Mouse (Mus musculus) adrenal gland (tissue): ENCODE data around the gene Snx1.

Source experiments
- intact Hi-C: fragments of 180-260 bp; cut with DNase I; formaldehyde crosslinking; loops from one replicate; pipeline ENCODE4 v1.15.1; 2025

The Snx1 gene

DNA sequence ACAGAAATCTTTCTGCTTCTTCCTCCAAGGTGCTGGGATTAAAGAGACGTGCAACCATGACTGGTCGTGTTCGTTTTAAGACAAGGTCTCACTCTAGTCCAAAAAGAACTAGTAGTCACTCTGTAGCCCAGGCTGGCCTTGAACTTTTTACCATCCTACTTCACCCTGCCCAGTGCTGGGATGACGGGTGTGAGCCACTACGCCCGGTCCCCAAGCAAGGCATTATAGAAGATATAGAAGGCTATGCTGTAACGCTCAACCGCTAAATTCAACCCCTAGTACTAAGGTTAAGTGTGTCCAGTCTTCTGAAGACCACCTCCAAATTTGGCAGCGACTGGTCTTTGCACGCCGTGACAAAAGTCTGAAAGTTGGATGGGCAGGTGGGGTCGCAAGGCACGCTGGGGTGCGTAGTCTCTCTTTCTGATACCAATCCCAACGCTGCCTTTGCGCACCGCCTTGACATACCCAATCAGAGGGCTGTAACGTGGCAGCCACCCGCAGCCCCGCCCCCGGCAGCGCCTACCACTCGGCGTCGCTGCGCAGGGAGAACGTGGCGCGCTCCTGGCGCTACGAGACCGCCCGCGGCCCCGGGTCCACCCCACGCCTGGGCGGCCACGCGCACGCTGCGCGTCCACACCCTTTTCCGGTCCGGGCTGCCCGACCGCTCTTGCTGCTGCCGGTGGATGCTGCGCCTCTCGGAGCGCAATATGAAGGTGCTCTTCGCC, 66.6 kb downstream of the Snx1 start, which contains the start of gene Ppib:
Gene Ppib (plus strand): TSS at position 640 of the 725 bp plus-strand sequence.
- intact Hi-C loops: no loop called here

DNA sequence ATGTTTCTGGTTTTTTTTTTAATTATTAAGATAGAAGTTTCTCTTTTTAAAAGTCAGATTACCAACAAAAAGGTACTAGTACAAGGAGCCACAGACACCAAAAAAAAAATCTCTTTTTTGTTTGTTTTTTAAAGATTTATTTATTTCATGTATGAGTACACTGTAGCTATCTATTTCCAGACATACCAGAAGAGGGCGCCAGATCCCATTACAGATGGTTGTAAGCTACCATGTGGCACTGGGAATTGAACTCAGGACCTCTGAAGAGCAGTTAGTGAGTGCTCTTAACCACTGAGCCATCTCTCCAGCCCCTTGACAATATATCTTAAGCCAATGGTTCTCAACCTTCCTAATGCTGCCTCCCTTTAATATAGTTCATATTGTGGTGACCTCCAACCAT, 72.8 kb downstream of the Snx1 start:
- intact Hi-C loops: no loop called here

DNA sequence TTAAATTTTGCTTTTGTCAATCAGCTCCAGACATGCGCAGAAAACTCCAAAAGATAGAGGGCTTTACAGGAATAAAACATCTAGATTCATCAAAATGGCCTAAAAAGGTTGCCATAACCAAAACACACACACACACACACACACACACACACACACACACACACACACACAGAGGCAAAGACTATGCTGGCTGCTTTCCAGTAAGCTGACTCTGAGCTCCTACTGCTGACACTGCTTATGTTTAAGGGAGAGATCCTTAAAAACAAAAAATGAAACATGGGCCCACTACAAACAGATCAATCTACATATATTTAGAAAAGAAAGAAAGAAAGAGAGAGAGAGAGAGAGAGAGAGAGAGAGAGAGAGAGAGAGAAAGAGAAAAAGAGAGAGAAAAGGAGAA, 73.7 kb downstream of the Snx1 start:
- intact Hi-C loops: no loop called here

DNA sequence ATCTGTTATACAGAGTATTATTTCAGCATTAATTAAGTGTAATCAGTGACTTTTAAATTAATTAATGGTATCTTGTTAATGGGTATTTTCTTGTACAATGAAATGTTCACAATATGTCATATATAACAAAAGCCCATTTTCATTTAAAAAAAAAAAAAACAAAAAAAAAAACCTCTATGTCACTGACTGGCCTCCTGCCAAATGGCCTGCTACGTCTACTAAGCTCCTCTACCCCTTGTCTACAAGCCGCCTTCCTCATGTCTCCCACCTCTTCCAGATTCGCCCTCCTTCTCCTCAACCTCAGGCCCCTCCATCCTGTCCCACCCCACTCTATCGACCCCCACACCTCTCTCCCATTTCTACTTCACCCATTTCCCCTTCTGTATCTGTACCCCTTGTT, 74.9 kb downstream of the Snx1 start:
- intact Hi-C loops: no loop called here

DNA sequence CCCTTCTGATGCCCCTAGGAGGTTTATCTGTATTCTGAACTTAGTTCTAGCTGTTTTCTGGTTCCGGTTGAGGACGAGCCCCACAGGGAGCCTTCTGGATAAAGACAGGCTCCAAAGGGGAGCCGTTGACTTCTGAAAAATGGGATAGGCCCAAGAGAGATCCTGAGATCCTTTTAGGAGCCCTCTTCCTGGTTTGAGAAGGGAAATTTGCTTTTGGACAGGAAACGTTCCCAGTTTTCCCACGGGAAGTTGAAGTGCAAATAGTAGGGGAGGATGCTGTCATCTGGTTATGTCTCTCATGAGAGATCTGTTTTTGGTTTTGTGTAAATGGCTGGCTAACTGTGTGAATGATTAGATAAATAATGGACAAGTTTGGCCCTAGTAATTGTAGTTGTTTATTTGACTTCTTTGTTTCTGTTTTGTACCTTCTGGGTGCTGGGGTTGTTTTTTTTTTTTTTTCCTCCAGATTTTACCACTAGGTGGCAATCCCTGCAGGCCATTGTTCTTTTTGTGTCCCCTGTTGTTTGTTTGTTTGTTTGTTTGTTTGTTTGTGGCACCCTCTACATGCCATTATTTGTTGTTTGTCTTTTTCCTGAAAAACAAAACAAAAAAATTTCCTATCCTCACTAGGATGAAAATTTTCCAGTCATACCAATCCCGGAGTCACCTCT, 76.3 kb downstream of the Snx1 start:
- intact Hi-C loops: no loop called here

DNA sequence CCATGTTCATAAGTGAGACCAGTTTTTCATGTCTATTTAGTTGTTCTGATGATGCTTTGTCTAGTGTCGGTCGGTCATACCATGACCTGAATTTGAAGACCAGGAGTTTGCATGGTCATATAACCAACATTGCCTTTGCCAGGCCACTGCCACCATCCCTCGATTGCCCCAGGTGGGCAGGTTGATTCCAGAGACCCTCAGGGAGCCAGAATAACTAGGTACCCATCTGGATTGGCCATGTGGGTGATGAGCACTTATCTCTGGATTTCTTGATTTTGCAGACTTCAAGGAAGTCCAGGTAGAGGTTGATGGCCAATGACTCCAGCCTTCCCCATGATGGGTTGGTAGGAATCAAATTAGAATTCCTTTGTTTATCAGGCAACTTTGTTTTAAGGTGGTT, 83.1 kb downstream of the Snx1 start:
- intact Hi-C loops: no loop called here

DNA sequence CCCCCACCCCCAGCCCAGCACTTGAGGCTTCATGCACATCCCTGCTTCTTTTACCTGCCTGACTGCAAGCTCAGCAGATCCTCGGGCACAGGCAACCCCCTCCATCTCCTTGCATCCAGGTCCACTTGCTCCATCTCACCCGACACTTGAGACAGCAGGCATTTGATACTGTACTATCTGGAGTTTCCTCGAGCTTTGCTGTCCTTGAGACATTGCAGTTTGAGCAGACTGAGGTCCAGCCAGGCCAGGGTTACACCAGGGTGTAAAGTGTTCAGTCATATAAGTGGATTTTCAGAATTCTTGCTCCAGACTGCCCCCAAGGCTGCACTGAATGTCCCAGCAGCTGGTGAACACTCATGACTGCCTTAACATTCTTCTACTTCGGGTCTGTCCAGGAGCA, 84.1 kb downstream of the Snx1 start:
- intact Hi-C loops: no loop called here

DNA sequence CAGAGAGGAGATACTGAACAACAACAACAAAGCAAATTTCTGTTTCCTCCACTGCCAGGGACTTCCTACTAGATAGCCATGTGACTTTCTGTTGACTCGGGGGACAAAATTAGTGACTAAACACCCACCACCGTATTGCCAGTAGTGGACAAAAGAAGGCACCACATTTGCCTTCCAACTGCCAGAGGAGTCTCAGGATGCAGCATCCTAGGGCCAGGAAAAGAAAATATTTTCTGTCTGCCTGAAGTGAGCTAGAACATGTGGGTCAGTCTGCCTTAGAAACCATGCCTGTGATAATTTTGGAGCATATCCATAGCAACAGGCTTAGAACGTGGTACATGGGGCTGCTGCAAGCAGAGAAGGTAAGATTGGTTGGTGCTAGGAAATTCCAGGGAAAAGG, 85.6 kb downstream of the Snx1 start:
- intact Hi-C loops: no loop called here

DNA sequence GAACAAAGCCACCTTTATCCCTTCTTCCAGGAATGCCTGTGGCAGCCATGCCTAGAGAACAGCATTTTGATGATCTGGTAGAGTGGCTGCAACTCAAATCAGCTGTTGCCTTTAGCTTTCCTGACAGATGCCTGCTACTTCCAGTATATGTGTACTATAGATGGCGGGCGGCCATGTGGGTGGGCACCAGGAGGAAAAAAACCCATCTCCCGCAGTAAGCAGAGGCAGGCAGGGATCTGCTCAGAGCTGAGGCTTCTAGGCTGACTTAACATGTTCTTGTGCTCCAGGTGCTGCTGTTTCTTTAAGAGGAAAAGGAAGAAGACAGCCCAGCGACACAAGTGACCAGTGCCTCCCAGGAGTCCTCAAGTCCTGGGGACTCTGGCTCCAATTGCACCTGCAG, 87.1 kb downstream of the Snx1 start:
- intact Hi-C loops: no loop called here

DNA sequence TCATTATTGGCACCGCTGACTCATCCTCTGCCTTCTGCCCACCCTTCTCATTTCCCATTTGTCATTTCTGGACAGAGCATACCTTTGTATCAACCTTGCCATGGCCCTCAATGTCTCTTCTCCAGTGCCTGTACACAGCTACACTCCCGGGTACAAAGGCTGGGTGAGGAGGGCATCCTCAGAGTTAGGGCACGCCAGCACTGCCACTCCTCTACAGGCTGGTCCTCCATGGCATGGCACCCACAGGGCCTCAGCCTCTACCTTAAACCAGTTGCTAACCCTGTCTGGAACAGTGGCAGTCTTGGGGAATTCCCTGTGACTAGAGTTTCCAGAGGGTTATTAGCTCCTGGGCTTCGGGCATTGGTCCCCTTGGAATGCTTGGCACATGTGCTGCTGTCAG, 87.8 kb downstream of the Snx1 start:
- intact Hi-C loops: no loop called here
